Mouse (Mus musculus) left cerebral cortex, adult 9 months (tissue): ENCODE measurements around the gene Il24.

ENCODE experiments used
- DNase-seq, 2 experiments: peaks; one replicate each; pipeline ENCODE4 v3.0.0; 2022; ENCODE audit warnings: low spot score in 2 of 2

The Il24 gene

DNA sequence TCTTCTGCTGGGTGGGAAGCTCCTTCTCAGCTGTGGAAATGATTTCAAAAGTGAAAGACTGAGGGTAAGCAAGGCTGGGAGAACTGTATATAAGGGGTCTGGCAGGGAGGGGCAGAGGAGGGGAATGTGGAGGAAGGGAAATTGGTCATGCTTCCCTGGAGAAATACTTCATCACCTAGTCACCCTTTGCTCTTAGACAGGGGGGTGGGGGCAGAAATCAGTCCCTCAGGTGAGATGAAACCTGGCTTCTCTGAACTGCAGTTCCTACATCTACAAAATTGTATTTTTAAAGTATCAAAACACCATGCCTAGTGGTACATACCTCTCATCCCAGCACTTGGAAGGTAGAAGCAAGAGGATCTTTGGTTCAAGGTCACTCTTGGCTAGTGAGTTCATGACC lies at the start of gene Il24:
Il24 (minus strand) TSS at position 101 of the 400 bp plus-strand sequence.
- DNase-seq, result no peak

DNA sequence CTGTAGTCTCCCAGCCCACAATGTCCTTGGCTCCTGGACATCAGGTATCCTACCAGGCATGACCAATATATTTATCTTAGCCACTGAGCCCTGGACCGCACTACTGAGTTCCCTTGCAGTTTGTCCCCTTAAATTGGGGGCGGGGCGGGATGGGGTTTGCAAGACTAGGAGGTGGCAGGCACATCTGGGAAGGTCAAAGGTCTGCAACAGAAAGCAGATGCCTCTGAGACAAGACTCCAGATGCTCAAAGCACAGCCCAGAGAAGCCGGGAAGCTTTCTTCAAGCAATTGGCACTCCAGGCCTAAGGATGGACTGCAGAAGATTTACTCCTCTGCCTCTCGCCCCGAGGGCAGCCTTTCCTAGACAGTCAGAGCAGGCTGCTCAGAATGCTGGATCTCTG lies 49.1 kb upstream of the Il24 start:
- DNase-seq, result no peak

DNA sequence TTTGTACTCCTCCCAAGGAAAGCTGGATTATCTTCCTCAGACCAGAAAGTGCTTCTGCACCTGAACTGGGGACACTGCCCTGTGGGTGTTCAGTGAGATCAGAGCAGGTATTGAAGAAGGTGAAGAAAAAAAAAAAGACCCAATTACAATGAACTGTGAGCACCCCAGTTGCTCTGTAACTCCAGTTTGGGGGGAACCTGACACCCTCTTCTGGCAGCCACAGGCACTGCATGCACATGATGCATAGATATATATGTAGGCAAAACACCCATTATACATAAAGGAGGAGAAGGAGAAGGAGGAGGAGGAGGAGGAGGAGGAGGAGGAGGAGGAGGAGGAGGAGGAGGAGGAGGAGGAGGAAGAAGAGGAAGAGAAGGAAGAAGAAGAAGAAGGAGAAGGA lies 39.2 kb upstream of the Il24 start:
- no peak for DNase-seq

DNA sequence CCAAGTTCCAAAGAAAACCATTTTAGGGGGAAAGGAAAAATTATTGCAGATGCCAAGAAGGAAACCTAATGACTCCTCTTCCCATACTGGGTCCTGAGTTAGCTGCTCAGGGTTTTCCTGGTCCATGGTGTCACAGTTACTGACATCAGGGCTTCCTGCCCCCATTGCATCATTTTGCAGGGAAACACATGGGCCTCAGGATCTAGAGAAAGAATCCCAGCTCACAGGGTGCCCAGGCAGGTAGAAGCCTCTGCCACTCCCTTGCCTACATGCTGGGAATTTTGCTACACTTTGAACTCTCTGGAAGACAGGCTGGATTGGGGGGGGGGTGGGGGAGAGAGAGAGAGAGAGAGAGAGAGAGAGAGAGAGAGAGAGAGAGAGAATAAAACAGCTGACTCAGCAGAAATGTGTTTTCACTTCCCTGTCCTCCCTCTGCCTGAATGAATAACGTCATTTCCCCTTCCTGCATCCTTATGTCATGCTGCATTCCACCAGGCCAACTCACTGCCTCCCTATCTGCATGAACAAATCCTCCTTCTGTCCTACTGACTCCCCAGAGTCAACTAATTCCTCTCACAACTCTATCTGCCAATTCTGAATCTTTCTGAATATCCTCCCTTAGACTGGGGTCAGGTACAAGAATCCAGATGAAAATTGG lies 31.2 kb upstream of the Il24 start:
- no peak for DNase-seq

DNA sequence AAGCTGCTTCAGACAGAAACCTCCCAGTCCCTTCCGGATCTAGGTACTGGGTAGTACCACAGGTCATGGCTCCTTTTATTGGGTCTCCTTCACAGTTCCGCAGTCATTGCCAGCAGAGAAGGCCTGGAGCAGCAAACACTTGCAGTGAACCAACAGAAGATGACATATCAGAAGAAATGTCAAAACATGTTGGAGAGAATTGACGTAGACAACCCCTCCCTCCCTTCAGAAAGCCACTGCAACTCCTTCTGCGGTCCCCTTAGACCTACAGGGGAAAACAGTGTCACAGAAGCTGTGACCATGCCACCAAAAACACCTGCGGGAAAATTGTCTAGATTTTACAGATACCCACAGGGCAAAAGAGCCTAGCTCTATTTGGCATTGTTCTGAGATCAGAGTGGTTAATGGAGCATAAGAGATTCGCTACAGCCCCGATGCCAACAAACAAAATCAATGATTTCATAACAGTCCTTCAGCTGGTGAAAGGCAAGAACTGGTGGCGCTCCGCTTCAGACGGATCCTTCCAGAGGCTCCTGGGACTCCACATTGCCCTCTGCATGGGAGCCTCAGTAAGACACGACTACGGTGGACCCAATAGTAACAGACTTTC lies 24.3 kb upstream of the Il24 start, which contains the start of gene Il20:
Il20 (minus strand) TSS at position 51 of the 610 bp plus-strand sequence.
- no peak for DNase-seq

DNA sequence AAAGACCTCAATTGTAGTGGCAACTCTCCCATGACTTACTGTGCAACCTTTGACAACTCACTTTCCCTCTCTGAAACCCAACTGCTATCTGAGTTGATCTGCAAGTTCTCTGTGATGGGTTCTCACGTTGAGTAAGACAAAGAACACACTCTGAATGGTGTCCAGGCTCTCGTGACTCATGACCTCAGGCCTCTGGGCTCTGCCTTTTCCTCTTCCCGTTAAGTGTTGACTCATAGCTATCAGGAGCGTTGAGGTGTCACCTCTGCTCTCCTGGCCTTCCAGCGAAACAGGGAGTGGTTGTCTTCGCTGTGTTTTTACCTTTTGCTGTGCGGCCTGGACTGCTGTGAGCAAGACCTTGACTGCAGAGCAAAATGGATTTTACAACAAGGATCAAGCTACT lies 15.3 kb upstream of the Il24 start:
- DNase-seq, result no peak

DNA sequence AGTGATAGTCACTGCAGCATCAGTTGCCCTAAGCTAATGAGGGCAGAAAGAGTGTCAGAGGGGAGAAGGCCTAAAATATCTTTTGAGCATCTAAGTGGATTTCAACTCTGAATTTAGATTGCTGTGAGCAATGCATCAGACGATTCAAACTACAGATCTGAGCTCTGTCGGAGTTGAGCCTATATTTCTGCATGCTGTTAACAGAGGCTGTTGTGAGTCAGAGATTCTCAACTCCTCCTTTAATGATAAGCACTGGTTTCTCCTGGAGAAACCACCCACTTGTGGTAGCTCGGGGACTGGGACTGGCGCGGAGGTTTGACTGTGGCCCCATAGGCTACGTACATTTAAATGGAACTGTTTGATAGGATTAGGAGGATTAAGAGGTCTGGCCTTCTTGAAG lies 7.2 kb upstream of the Il24 start:
- no peak for DNase-seq

DNA sequence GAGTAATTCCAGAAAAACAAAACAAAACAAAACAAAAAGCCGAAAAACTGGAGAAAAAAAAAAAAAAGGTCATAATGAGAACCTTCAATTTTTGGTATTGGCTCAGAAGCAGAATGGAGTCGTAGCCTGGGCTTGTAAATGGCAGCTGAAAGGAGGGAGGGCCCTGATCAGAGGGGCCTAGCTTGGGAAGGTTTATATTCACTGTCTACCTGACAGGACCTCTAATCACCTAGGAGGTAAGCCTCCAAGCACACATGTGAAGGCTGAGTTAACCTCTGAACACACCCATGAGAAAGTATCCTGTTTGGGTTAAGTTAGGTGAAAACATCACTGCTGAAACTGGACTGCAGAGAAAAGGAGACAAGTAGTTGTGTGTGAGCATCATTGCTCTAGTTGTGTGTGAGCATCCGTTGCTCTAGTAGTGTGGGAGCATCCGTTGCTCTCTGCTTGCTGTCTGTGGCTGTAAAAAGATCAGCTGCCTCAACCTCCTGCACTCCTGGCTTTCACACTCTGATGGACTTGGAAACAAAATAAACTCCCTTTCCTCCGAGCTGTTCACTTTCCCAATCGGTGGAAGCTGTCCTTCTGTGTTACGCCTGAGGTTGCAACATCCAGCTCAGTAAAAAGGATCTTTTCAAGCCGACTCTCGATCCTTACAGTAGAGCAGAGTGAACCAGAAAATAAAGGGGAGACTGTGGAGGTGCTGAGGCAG lies 6.2 kb upstream of the Il24 start:
- no peak for DNase-seq

DNA sequence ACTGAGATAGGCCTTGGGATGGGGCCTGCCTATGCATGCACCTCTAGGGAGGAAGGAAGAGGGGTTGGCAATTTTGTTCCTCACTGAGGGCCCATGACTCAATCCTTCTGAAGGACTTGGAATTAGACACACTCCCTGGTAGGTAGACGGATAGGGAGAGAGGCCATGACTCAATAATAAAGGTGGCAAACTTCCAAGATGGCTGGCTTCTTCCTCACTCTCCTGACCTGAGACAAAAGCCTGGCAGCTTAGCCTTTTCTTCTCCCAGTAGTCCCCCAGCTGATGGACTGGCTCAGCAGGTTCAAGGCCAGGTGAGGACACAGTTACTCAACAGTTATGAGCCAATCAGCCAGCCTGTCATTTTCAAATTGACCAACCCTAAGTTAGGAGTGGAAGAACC lies 5.2 kb upstream of the Il24 start:
- DNase-seq, result no peak

DNA sequence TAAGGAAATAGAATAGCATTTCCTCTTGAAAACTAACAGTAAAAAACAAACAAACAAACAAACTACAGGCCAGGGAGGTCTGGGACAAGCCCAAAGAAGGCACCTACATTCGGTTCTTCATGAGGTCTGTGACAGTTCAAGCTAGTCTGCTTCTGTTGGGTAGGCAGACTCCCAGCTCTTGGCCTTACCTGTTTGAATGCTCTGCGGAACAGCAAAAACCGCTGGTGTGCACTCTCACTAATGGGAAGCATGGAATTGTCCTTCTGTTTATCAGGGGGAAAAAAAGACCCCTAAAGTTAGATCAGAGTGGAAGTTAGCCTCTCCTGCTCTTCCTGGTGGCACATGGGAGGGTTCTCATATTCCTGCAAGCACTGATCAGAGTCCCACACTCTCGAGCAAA lies 4.1 kb downstream of the Il24 start:
- DNase-seq, result no peak

DNA sequence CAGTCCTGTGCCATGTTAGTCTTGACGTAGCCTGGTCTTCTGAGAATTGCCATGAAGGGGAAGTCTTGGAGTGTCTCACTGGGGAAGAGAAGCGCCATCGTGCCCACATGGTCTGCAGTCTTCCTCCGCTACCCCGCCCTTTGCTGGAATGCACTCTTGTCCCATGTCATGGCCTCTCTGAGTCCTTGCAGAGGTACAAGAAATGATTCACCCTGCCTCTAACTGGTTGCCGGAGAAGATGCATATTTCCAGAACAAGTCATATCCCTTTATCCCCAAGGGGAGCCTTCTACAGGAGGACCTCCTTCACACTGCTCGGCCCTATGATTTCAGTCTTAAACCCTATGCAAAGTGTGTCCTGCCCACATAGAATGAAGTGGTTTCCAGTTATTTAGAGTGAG lies 7.3 kb downstream of the Il24 start:
- no peak for DNase-seq

DNA sequence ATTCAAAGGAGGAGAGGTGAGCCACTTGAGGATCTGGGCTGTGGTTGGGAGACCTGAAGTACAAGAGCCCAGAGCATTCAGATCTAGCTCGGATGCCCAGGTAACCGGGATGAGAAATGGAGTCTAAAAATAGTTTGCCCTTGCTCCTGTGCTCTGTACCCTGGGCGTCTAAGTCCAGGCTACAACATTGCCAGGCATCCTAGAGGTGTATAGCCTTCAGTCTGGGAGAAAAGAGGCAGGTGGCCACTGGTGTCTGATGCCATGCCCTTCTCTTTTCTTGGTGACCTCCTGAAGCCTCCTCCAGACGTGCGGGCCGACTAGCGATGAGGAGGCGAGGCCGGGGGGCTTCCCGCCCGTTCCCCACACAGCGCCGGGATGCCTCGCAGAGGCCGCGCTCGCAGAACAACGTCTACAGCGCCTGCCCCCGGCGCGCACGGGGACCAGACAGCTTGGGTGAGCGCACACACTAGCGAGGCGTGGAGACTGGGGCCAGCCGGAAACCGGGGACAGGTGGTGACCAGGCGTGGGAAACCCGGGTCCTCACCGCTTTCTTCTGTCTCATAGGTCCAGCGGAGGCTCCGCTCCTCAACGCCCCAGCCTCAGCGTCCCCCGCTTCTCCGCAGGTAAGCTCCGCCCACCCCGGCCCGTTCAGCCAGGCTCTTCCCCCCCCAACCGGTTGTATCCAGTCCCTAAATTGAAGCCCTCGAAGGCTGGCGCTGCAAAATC lies 9.2 kb downstream of the Il24 start:
- no peak for DNase-seq

DNA sequence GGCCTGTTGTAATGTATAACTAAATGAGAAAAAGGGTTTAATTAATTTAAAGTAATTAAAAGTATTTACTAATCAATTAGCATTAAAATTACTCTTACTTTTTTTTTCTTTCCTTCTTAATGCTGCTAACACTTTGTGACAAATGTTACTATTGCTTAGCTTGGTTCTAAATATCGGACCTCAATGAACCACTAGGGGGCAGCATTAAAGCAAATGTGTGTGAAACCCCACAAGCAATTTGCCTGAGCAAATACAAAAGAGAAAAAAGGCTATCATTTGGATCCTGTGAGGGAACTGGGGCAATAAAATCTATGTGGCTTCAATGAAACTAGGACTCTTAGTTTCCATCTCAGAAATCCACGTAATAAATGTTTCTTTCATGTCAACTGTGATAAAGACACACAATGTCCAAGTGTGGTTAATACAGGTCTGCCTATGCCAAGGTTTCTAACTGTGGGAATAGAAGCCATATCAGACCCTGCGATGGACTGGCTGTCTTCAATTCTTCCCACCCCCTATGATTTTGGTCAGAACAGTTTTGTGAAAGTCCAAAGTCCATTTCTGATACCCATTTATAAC lies 10.2 kb downstream of the Il24 start:
- peak in 1 of 2 experiments; percentile 77 for DNase-seq

DNA sequence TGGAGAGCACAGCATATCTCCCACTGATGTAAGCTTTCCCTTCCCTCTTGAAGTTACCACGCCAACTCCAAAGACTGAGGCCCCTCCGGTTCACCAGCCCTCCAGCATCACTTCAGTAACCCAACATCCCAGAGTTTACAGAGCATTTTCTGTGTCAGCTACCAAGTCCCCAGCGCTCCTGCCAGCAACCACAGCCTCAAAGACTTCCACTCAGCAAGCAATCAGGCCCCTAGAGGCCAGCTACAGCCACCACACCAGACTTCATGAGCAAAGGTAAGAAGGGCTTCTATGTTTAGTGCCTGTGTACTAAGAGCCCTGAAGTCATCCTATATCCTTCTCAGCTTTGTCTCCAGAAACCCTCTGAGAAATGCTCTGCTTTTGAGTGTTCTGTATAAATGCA lies 11.3 kb downstream of the Il24 start:
- no peak for DNase-seq

DNA sequence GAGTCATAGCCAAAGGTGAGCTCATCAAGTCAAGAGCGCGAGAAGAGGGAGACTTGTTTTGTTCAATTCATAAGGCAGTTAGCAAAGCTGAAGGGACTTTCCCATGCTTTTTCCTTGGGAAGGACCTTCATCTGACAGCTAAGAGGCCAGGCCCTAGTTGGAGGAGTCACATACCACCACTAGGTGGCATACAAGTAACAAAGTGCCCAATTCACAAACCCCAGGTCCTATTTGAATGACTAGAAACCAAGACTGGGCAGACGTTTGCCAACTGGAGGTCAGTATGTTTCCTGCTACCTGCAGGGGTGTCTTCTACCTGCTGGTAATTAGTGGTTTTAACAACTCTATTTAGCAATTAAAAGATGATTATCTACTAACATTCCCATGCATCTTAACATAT lies 12.1 kb downstream of the Il24 start:
- peak in 1 of 2 experiments; percentile 59 for DNase-seq

DNA sequence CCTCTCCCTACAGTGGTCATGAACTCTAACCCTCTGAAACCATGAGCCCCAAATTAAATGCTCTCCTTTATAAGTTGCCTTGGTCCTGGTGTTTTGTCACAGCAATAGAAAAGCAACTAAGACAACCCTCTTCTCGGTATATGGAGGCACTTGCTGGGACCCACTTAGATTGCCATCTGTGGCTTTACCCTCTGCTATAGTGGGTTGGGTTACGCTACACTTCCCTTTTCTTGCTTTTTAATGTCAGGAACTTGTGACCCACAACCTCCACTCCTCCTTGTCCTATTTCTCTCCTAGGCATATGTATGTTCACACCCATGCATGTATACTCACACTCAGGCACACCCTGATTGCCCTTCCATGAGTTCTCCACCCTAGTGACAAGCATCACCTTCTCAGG lies 14.3 kb downstream of the Il24 start:
- no peak for DNase-seq

DNA sequence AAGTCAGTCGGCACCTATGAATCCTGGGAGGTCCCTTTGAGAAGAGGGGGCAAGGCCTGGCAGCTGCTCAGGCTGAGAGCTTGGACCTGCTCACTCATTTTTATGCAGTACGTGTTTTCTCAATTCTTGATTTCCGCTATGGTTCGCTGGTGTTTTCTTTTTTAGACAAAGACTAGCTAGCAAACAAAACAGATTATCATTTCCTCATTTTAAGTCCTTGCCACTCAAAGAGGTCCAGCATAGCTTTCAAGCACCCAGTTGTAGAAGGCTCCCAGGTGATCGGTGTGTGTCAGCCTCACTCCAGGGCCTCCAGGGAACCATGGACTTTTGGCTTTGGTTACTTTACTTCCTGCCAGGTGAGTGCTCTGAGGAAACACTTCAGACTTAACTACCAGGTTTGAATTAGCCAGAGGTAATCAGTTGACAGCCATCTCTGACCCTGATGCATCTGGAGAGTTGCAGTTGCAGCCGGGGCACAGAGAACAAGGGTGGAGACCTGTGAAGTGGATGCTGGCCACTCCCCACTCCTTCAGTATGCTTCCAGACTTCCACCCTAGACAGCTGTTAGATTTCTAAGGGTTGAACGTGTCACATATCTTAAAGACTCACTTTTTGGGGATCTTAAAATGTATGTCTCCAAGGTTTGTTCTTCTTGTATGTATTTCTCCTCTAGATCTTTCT lies 21.6 kb downstream of the Il24 start, which contains the start of gene Fcmr:
Fcmr (plus strand) TSS at position 129 of the 681 bp plus-strand sequence.
- DNase-seq, result no peak

DNA sequence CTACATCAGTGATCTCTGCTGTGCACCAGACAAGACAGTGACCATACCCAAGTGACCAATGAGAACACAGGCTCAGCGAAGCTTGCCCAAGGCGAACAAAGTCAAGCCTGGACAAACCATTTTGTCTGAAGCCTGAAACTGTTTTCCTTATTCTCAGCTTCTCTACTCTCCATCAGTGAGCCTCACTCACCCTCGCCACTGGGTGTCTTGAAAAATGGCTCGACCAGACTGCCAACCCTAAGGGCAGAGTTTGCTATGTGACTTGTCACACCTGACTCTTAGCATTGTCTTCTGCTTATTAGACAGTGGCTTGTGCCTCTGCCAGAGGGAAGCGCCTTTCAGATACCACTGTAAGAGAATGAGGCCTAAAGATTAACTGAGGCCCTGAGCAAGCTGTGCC lies 22.5 kb downstream of the Il24 start:
- no peak for DNase-seq

DNA sequence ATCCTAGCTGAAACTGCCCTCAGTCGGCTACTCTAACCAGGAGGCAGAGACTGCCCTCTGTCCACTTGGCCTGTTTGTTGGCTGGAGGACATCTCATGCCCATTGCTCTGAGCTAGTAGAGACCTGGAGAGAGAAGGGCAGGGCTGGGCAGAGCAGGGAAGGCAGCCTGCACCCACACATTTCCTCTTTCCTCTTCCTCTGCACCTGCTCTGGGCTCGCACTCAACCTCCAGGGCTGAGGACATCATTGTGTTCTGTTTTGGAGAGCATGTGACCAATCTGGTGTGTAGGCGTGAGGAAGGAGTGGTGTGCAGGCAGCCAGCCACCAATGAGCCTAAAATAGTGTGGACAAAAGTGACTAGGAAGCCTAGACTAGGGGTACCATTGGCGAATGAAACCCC lies 23.0 kb downstream of the Il24 start:
- no peak for DNase-seq

DNA sequence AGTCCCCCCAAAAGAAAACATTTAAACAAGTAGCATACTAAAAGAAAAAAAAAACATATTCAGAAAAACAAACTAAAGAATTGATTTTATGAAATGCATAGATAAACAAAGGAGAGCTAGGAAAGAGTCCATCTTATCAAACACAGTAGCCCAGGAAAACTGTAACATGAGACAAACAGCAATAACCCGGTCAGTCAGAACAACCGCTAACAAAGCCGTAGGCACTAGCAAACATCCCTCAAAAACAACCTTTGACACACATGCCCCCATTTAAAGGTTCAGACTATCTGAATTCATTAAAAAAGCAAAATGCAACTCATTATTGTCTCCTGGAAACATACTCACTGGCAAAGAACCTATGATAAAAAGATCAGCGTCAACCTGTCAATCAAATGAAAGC lies 29.8 kb downstream of the Il24 start:
- no peak for DNase-seq

DNA sequence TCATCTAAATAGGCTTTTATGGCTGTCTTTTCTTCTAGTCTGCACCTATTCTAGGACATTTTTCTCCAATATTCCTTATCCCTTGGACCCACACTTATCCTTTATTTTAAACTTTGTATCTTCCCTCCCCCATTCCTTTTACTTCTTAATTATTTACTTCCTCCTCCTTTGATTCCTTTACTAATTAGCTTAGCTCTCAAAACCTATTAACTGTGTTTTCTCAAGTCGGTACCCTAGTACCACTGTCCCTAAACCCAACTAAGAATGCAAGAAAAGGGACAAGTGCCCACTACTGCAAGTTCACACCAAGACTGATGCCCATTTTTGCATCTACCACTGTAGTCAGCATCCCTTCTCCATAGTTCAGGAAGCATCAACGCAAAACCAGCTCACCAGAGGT lies 31.5 kb downstream of the Il24 start:
- DNase-seq, result no peak

DNA sequence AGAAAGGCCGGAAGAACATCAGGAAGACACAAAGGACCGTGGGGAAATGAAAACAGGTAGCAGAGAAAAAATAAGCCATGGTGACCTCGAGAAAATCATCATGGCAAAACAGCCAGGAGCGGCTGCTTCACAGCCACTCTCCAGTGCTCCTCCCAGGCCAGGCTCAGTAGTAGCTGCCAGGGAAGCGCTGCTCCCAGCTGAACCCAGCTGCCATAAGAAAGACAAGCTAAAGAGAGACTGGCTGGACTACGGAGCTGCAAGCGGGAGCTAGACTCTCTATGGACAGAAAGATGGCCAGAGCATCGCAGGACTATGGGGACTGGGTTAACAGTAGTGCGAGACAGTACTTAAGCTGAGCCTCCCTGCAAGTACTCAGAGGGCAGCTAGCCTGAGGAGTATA lies 32.4 kb downstream of the Il24 start:
- no peak for DNase-seq
